Mouse (Mus musculus): ENCODE measurements around the gene Mcf2l. TPM values are rescaled to one million over a fixed set of nuclear protein-coding genes. Genes with fewer than 3 reads are reported as not detected.

The Mcf2l gene
- polyA plus RNA-seq, 1 experiment, result 166 TPM

- no peak for DNase-seq (ENCODE audit: extremely low spot score in 1 of 2, low spot score in 1 of 2)
Observed at GRCm38 (mm10) chr8:12872983-12873356, 636 bp upstream of the Mcf2l start.

DNA sequence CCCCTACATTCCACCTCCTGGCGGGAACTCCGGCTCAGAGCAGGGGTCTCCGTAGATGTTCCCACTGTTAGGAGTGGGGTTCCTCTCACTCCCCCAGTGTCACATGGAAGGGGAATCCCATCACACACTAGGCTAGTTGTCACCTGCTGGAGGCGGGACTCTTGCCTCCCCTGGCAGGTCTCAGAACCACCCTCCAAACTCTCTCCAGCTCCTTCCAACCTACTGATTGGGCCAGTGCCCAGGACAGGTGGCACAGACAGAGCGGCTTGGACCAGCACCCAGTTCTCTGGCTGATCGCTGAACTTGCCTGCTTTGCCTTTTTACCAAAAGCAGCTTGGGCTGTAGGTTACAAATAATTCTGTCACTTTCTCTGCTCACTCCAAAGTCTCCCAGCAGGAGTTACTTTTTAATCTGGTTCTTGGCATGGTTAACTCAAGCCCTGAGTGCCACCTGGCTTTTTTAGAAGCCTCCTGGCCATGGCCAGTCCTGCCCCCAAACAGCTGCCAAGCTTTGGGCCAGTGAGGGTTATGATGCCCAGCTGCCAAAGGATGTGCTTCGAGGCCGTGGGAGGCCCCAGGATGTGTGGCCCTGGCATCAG lies 687 bp downstream of the Mcf2l start:
- DNase-seq (ENCODE audit: extremely low spot score in 1 of 2, low spot score in 1 of 2), result peak in 1 of 2 experiments; percentile 34

- no peak for DNase-seq (ENCODE audit: extremely low spot score in 1 of 2, low spot score in 1 of 2)
Observed at GRCm38 (mm10) chr8:12874971-12875370, 1.4 kb downstream of the Mcf2l start.

GRCm38 (mm10) chr8:12877126-12877525 lies 3.5 kb downstream of the Mcf2l start:
- DNase-seq (ENCODE audit: extremely low spot score in 1 of 2, low spot score in 1 of 2), result no peak

- no peak for DNase-seq (ENCODE audit: extremely low spot score in 1 of 2, low spot score in 1 of 2)
Observed at GRCm38 (mm10) chr8:12880163-12880562, 6.6 kb downstream of the Mcf2l start.

GRCm38 (mm10) chr8:12883051-12884004 lies 9.7 kb downstream of the Mcf2l start:
- no peak for DNase-seq (ENCODE audit: extremely low spot score in 1 of 2, low spot score in 1 of 2)

DNA sequence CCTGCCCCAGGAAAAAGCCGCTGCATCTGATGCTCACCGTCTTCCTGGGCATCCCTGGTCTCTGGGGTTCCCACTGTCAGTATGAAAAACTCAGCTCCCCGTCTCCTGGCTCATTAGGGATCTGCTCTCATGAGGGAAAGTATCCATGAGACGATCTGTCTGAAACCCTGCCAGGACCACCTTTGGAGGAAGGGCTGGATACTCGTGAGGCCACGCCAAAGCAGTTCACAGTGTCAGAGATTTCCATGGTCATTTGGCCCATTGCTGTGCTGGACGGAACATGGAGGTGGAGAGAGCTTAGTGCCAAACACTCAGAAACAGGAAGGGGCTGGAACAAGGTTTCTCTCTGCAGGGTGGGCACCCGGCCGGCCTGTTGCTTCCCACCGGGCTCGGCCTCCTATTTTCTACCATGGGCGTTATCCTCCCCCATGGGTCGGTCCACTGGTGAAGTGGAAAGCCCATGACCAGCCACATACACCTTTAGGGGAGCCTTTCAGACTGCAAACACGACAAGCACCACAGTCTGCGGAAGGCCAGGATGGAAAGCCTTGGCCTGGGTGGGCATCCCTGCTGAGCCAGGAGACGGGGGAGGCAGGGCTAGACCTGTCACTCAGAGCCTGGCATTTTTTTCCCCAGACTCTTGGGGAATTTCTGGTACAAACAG lies 14.3 kb downstream of the Mcf2l start:
- no peak for DNase-seq (ENCODE audit: extremely low spot score in 1 of 2, low spot score in 1 of 2)

DNA sequence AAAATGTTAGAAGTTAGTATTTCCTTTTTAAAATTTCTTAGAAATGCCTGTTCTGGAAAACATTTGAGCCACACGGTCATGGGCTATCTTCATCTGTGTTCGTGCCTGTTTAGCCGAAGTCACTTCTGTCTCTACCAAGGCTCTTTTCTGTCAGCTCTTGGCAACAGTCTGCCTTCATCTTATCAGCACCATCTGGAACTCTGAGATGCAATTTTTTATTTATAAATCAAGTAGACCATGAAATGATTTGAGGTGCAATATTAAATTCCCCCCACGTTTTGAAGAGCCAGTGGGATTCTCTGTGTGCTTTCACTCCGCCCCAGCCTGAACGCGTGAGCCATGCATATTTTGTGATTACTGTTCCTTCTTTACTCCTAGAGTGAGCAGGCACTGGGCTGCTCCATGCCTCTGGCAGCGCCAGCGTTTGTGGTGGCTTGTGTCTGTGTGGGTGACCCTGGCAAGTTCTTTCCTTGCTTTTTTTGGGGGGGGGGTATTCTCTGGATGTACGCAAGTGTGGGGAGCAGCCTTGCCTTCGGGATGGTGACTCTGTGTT lies 15.5 kb downstream of the Mcf2l start:
- DNase-seq (ENCODE audit: extremely low spot score in 1 of 2, low spot score in 1 of 2), result peak in 1 of 2 experiments; percentile 26

DNA sequence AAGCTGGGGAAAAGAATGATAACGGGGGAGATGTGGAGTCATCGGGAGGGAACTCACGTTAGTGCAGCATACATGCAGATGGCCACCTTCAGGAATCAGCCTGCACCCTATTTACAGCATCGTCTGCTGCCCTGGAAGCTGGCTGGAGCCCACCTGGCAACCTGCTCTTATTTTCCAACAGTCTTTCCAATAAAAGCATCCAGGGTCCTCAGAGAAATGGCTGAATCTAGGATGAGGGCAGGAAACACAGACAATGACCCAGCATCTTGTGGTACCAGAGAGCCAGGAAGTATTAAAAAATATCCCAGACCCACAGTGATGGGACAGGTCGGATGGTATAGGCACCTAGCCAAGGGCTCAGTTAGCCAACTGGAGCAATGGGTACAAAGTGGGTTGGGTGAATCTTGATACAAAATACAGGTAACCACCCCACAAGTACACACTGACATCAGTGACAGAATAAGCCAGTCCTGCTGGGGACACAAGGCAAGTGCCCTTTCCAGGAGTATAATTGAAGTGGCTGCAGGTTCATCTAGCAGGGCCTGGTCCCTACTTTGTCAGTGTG lies 19.4 kb downstream of the Mcf2l start:
- DNase-seq (ENCODE audit: extremely low spot score in 1 of 2, low spot score in 1 of 2), result no peak

DNA sequence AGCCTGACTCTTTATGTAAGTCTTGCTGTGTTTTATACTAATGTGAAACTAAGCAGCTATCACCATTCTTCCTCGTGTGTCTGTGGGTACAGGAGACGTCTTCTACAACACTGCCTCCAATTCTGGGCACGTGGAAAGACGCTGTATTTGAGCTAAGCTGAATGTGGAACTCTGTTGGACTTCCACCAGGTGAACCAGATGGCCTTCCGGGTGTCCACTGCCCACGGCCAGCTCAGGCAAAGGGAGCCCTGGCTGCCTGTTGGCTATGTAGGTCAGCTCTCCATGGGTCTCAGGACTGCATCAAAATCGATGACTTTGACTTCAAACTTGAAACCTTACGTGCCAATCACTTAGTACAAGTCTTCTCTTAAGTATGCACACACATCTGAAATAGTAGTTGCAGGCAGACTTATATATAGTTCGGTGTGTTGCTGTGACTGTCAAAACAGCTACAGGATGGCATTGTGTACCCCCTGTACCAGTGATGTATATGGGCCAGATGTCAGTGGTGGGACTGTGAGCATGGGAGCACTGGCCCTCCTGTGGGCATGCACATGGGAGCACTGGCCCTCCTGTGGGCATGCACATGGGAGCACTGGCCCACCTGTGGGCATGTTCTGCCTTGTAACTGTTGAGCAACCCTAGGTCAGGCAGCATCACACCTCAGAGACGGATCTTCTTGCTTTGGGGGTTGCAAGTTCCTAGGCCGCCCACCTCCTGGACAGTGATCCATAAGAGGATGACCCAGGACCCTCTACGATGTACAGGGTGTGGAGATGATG lies 20.4 kb downstream of the Mcf2l start:
- DNase-seq (ENCODE audit: extremely low spot score in 1 of 2, low spot score in 1 of 2), result no peak

DNA sequence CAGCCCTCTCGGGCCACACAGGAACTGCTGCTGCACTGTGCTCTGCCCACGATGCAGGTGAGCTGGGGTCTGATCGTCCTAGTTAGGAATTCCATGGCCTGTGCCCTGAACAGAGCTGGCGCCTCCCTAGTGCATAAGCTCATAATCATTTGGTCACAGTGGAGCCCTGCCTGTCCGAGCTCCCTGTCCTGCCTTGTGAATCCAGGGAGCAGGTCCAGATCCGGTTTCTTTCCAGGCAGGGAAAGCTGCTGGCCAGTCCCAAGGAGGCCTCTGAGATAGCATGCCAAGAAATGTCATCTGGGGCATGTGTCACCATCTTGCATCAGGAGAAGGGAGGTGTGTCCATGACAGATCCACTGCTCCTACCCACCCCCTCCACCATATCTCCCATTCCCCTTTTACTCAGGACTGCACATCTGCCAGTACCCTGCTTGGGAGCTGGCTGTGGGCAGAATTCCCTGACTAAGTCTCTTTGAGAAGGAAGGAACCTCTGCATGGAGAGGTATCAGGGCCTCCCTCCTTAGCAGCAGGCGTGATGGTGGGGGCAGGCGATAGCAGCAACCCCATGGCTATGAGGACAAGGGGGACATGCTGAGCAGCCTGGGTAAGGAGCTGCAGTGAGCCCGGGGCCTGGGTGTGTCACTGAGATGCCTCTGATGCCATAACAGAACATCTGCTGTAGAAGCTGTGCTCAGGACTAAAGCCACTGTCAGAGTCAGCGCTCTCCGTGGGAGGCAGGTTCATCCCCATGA lies 21.4 kb downstream of the Mcf2l start:
- no peak for DNase-seq (ENCODE audit: extremely low spot score in 1 of 2, low spot score in 1 of 2)

DNA sequence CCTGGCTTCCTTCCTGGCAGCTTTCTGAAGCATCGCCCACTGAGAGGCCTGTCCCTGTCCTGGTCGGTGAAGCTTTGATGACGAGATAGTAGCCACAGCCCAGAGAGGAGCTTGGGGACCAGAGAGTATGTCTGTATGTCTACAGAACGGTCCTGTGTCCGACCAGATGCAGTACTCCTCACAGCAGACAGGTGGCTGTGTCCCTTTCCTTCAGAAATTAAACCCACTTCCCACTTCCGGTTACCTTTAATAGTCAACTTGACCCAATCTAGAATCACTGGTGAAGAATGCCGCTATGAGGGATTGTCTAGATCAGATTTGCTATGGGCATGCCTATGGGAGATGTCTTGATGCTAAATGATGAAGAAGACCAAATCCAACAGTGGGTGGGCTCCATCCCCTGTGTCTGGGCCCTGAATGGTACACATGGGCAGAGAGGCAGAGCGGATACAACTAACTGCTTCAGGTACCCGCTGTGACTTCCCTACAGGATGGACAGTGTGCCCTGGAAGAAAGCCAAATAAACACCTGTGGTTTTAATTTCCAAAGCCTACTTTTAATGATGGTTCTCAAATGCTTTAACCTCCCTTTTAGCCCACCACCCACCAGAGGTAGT lies 22.0 kb downstream of the Mcf2l start:
- no peak for DNase-seq (ENCODE audit: extremely low spot score in 1 of 2, low spot score in 1 of 2)

DNA sequence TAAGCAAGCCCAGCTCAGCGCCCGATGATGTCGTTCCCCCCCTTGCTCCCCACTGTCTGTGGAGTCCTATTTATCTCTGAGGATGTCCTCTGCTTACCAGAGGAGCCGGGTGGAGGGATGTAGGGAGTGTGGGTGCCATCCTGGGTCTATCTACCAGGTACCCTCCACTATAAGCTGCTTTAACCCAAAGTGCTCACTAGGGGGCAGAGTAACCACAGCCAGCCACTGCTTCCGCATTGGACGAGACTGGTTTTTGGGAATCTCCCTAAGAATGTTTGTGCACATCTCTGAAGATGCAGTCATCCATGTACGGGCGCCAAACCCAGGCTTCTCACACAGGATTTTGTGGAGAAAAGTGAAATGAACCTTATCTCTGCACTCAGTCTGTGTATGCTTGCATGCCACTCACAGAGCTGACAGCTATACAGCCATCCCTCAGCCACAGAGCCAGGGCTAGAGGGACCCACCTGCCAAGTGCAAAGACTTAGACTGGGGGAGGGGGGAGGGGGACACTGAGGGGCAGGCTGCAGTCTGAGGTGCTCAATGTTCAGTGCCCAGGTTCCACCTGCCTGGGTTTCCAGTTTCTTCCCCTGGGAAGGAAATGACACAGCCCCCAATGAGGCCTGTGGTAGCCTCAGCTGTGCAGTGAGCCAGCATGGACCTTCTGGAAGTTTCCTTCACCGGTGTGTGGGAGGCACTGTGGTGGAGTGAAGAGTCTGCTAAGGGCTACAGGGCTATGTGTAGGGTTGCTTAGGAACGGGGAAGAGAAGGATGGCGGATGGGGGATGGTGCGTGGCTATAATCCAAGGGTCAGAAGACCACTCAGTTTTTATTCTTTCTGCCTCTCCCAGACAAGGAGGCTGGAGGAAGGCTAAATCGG lies 23.1 kb downstream of the Mcf2l start:
- DNase-seq (ENCODE audit: extremely low spot score in 1 of 2, low spot score in 1 of 2), result peak in 1 of 2 experiments; percentile 83

DNA sequence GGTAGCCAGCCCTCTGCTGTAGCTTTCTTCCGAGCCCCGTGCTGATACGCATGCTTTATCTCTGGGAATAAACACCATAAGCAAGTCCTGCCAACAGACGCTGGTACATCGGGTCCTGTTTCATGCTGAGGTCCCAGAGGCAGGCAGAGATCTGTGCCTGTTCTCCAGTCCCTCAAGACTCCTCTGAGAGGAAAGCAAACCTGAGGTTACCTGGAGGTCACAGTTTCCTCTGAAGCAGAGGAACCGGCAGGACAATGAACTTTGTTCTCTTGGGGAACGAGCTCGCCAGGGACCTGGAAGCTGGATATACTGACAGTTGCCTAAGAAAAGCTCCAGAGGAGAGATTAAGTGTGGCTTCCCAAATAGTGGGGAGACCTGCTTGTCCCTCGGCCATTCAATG lies 24.2 kb downstream of the Mcf2l start:
- DNase-seq (ENCODE audit: extremely low spot score in 1 of 2, low spot score in 1 of 2), result no peak

DNA sequence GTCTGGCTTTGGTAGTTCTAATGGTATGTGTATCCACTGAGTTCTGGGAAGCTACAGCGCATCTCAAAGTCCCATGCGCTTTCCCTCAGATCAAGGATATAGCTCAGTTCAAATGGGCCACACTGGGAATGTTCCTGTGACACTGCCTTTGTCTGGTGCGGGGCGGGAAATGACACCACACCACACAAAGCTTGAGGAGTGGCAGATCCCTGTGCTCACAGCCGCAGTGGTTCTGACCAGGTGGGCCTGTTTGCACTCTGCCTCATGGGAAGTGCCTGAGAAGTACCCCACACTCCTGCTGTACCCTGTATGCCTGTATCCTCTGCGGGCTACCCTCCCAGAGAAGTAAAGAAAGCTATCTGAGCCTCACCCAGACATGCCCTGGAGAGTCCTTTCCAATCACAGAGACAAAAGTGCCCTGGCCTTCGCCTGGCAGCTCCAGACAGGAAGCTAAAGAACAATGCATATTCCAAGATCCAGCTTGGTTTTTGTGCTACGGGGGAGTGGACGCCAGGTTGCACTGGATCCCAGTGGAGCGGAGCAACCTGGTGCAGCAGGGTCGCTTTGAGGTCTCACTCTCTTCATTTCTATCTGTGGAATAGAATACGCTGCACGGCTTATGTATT lies 30.3 kb downstream of the Mcf2l start:
- DNase-seq (ENCODE audit: extremely low spot score in 1 of 2, low spot score in 1 of 2), result no peak

- DNase-seq (ENCODE audit: extremely low spot score in 1 of 2, low spot score in 1 of 2), result no peak
Observed at GRCm38 (mm10) chr8:12905122-12905521, 31.5 kb downstream of the Mcf2l start.

- no peak for DNase-seq (ENCODE audit: extremely low spot score in 1 of 2, low spot score in 1 of 2)
Observed at GRCm38 (mm10) chr8:12905599-12906321, 32.2 kb downstream of the Mcf2l start.

All from frontal cortex, adult 2 months (tissue).